Mouse (Mus musculus): ENCODE measurements at regions not wholly inside any gene's neighbourhood (a gene's known extent, or its start where the extent isn't known, plus 50 kb on each side); places are given as distances from the start of the nearest gene placed in this dataset.
"Not testable (repeated sequence)": the region's sequence is repeated elsewhere in the genome, so short reads cannot be mapped to it uniquely, and the experiment has no call there.

DNA sequence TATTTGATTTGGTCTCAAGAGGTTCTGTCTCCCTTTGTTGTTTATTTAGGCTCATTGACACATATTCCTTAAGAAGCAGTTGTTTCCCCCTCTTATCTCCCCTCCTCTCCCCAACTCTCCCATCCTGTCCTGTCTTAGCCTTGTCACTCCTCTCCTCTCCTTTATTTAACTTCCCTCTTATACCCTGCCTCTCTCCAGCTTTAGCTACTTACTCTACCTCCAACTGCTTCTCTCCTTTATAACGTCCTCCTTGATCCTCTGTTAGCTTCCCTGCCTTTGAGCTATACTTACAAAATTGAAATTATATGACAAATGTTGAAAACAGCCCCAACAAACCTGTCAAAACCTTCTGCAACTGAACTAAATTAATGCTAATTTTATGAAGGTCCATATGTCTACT lies 841.7 kb upstream of the G6pd2 start:
- DNase-seq (ENCODE audit: low spot score in 2 of 2) = no peak

DNA sequence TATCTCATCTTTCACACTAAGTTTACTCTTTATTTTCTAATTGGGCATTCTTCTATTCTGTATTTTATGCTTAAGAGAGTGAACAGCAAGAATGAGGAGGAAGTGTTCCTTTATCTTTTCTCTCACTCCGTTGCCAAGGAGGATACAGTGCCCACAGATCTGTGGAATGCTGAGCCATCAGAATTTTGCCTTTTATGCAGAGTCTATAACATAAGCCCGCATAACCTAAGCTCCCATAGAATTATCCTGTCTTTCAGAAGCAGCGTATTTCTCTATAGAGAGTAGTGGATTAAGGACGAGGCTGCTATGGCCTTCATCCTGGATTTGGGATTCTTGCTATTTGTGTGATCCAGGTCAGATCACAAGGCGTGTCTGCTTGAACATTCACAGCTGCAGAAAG lies 839.1 kb upstream of the G6pd2 start:
- peak in 1 of 2 experiments; percentile 3 for DNase-seq (ENCODE audit: low spot score in 2 of 2)

DNA sequence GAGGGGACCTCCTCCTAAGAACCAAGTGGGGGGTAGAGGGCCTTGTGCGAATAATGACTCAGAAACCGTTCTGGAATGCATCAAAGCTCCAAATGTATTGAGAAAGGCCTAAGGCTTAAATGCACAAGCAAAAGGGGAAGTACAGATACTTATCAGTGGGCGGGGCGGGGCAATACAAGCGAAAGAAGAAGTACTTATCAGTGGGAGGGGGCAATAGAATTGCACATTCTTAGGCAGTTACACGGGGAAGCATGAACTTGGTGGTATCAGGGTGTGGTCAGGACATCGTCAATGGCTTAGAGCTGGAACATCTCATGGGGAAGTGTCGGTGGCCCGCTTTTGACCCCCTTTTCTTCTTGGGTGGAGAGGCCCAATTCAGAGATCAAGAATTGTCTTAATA lies 829.9 kb upstream of the G6pd2 start:
- DNase-seq (ENCODE audit: low spot score in 2 of 2) = no peak

DNA sequence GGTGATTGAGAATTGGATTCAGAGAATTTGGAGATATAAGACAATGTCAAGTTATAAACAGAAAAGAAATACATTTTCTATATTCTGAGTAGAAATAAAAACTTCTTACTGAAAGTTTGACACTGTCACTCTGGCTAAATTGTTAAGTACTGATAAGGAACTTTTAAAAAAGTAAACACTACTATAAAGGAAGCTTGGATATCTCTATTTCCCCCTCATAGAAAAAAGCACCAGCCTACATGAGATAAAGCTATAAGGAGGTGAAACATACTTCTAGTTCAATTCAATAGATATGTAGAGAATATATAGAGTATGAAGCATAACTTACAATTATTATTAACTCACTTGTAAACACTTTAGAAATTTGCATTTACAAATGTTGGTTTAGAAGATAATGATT lies 820.3 kb upstream of the G6pd2 start:
- no peak for DNase-seq (ENCODE audit: low spot score in 2 of 2)

DNA sequence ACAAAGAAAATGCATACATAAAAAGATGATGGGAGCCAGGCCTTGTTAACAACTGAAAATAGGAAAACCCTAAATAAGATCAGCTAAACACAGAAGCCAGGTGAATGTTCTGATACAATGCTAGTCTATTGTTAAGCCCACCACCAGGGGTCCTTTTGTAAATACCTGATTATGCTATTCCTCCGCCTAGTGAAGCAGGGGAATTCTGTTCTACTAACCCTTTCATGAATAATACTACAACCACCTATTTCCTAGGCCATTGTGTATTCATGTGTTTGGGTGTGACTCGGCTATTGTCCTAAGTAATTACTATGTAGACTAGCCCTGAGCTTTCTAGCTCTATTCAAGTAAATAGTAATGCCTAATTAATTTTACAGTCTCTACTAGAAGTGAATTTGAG lies 819.3 kb upstream of the G6pd2 start:
- not testable (repeated sequence) for DNase-seq (ENCODE audit: low spot score in 2 of 2)

DNA sequence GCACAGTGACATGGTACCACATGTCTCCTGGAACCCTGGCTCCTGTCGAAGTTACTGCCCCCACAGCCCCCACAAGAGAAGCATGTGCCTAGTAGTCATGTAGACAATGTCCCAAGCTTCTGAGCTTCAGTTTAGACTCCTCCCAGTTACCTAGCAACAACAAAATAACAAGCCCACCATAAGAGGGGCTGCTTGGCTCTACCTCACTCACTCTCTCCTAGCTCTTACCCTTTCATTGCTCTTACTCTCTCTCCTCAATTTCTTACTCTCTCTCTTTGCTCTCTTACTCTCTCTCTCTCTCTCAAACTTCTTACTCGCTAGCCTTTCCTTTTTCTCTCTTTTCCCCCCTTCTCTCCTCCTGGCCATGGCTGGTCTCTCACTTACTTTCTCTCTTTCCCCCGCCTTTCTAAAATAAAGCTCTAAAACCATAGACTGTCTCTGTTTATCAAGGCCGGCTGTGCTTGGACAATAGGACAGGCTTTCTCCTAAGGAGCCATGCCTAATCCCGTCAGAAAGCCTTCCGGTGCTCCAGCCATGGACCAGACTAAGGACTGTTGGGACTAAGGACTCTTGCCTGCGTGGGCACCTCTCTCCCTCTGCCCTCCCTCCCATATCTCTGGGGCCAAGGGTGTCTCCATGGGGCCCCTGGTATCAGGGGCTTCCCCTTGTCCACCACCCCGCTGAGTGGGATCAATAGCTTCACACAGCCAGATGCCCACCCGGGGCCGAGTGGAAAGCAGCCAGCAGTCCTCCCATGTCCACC lies 813.7 kb upstream of the G6pd2 start:
- DNase-seq (ENCODE audit: low spot score in 2 of 2) = no peak

DNA sequence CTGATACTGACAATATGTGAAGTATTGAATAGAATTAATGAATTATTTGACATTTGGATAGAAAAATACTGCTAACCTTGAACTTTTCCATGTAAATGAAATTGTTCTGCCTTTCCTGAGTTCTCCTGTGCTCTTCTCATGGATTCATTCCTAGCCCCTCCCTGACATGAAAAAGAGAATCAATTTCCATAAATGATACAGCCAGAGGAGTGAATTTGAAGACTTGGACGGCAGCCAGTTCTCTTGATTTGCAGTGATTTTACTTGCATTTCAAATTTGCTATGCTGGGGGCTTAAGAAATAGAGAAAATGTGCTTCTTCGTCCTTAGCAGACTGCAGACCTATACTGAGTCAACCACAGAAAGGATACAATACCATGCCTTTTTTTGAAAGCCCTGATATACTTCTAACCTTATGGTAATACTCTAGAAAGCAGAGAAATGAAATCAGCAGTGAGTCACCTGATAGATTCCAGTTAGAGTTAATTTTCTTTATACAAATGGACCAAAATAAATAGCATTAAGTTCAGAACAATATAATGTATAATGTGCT lies 773.0 kb upstream of the G6pd2 start:
- DNase-seq (ENCODE audit: low spot score in 2 of 2) = peak; percentile 2 to 23

Data from right cerebral cortex, adult 2 months (tissue).